Mouse (Mus musculus) hematopoietic stem cell, adult 5-6 weeks (primary cell): Measurements from ENCODE around the gene Arhgap44. TPM values are rescaled to one million over a fixed set of nuclear protein-coding genes. Genes with fewer than 3 reads are reported as not detected.

Source experiments
- ATAC-seq, 2 experiments: fragments of 125-278 bp in 1 of 2; replicated peaks in 1 of 2; 2 replicates each; pipeline ENCODE4 v1.8.0; 2016 to 2017; ENCODE audit warnings: inconsistent platforms in 2 of 2, mild to moderate bottlenecking in 2 of 2, moderate number of reproducible peaks in 2 of 2, low read depth in 1 of 2, moderate TSS enrichment in 1 of 2; ENCODE audit not compliant: low FRiP score in 2 of 2, poor library complexity in 2 of 2, severe bottlenecking in 2 of 2, insufficient read depth in 1 of 2, low TSS enrichment in 1 of 2
- total RNA-seq: library from RNA; stranded (forward); fragments of 172-1452, 232-1000 nt; gene quantifications from 2 replicates; pipeline ENCODE4 v1.2.3, GENCODE M21; 2017

Arhgap44 gene
- total RNA-seq, 1 experiment from 2014 or later, result not detected

DNA sequence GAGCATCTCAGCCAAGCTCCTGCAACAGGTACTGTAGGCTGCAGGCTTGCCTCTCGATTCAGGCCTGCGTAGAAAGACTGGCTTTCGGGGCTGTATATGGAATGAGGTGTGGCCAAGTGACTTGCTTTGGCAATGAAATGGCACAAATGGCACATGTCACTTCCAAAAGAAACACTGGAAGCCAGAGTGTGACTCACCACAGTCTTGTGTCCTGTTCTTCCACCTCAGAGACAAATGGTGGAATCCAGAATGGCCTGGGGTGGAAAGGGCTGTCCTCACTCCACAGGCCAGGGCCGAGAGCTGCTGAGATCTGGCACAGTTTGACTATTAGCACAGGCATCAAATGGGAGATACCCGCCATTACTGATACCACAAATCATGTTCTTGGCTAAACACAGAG is 9.8 kb downstream of the Arhgap44 start:
- no peak for ATAC-seq

DNA sequence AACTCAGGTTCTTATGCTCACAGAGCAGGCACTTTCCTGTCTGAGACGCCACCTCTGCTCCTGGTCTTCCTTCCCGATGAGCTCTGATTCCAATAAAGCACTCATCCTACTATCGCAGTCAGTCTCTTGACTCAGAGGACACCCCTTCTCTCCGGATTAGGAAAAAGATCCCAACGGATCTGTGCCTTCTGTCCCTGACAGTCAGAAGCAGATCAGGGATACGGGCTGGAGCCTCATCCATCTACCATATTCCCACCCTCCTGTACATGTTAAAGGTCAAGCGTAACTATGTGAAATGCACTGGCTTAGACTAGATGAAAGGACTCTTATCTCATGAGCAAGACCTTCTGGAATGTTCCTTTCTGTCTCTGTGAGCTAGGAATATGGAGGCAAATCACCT is 14.3 kb downstream of the Arhgap44 start:
- no peak for ATAC-seq

DNA sequence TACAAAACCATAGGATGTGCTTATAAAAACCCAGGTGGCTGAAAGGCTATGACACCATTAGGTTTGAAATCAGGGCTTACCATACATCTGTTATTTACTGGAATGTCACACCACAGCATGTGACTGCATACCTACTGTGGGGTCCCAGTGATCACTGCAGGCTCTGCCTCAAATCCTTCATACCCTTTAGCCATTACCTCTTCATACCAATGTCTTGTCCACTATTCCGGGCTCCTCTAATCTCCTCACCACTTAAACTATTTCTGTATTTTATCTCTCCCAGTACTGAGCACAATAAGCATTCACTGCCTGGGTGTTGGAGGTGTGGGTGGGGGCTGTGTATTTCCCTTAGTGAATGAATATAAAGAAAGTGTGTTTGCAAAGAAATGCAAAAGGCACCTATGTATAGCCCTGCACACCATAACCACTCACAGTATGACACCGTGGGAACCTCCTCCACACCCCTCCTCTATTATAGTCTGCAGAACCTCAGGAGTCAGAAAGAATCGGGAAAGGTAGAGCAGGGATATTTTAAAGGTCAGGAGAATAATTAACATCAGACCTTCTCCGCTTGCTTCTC is 19.8 kb downstream of the Arhgap44 start:
- no peak for ATAC-seq

DNA sequence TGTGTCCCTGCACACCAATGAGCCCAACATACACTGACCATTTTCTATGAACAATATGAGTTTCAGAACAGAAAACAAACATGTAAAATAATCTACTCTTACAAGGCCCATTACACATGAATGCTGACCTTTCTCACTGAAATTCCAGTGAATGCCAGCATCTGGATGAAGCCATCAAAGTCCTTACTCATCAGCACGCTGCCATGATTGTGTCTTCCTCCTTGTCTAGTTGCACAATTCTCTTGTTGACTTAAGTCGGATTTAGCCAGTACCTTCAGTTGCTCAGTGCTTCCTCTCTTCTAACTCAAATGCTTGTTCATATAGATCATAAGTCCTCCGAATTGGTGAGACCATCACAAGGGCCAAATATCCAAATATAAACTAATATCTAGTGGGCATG is 23.7 kb downstream of the Arhgap44 start:
- ATAC-seq, result no peak

DNA sequence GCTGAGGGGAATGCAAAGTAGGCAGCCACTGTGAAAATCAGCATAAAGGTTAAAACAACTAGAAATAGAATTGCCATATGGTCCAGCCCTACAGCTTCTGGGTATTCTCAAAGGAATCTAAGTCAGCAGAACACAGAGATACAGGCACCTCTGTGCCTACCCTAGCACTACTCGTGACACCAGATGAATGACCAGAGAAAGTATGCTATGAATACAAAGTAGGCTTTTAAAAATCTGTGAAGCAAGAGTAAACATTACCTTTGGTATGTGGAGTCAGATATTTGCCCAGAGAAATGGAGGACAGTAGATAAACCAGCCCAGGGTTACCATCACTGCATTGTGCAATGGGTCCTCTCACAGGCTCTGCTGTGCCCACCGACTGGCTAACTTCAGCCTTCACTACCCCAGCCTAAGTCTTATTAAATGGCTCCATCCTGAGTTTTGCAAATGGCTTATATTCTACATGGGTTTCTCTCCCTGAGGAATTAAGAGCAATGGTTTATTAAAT is 25.6 kb downstream of the Arhgap44 start:
- ATAC-seq, result no peak

DNA sequence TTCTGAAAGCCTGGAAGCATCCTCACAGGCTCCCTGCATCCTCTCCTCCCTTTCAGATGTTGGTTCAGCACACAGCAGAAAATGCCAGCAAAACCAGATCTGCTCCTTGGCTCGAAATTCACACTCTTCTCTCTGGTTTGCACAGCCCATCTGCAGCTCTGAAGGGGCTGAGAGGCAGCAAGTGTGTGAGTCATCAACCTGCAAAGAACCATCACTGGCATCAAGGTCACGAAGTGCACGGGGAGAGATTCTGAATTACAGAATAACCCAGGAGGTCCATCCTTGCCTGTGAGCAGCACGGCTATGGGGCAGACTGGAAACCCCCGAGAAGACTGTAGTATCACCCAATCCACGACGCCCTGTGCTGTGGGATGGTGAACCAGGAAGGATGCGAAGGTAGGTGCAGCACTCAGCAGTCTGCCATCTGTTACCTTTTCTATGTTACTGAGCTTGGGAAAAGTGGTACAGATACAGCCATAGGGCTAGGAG is 27.5 kb downstream of the Arhgap44 start:
- ATAC-seq, result no peak

DNA sequence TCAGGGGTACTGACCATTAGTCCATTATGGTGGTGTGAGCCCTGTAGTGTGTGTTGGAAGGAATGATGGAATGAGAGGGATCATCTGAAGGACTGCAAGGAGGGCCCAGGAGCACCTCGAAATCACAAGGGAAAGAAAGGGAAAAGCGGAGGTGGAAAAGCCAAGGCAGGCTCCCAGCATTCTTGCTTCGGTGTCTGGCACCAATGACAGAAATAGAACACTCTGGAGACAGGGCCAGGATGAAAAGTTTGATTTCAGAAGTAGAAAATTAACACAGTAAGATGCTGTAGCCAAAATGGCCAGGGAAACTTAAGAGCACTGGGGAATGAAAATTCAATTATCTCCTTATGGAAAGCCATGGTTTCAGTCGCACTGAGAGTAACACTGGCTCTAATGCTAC is 29.1 kb downstream of the Arhgap44 start:
- ATAC-seq, result no peak

DNA sequence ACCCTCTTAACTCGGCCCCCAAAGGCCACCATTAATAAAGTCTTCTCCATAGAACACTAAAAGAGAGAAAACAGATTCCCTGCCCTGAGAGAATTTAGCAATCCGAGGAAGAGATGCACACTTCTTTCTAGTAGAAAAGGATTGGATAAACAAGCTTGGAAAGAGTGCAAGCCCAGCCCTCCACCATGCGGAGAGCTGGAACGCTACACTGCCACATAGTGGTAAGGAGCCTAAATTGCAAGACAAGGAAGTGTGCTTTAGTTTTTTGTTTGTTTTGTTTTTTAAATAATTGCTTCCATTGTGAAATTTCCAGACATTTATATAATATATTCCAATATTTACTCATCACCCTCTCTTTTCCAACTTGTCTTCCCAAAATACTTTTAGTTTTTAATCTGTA is 33.7 kb downstream of the Arhgap44 start:
- no peak for ATAC-seq

DNA sequence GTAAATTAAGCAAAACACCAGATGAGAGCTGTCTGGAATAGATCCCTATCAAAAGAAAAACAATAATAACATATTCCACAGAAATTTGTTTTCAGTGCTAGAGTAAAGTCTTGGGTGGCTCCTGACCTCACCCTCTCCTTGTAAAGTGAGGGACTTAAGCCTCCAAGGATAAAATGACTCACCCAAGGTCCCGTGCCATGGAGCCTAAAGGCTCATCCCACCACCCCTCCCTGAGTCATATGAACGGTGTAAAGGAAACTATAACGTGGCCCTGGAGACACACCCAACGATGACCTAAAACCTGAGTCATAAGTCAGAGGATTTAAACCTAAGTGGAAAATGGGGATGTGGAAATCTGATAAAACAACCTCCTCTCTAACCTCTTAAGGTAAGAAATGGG is 34.1 kb downstream of the Arhgap44 start:
- ATAC-seq, result no peak

DNA sequence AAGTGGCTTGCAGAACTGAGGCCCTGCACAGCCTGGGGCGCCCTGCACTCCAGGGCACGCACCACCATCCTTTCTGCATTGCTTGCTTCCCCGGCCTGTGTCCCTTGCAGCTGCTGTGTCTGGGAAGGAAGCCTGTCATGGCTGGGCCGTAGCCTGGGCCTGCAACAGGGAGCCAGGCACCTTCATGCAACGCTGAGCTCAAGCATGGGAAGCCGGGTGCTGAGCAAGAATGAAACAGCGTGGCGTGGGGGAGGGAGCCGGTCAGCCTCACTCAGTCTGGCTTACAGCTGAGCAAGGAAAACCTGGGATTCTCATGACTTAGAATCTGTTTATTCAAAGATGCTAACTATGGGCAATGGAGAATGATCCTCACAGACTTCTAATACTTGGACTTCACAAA is 36.2 kb downstream of the Arhgap44 start:
- no peak for ATAC-seq

DNA sequence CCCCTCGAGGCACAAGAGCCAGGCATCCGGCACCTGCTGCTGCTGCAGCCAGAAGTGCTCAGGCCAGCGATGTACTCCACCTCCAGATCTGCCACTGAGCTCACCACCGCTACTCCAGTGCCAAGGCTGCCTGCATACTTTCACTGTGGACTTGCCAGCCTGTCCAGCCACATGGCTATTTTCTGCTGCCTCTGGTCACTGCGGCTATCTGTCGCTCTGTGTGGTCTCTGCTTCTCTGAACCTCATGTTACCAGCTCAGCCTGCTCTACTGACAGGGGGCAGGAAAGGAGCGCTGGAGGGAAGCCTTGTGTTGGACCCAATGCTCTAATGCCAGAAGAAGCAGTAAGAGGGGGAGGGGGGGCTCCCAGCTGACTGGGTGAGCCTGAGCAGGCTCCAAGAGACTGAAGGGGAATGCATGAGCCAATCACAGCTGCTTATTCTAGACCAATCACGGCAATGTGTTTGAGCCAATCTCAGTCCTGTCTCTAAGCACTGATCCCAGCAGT is 37.8 kb downstream of the Arhgap44 start:
- no peak for ATAC-seq

DNA sequence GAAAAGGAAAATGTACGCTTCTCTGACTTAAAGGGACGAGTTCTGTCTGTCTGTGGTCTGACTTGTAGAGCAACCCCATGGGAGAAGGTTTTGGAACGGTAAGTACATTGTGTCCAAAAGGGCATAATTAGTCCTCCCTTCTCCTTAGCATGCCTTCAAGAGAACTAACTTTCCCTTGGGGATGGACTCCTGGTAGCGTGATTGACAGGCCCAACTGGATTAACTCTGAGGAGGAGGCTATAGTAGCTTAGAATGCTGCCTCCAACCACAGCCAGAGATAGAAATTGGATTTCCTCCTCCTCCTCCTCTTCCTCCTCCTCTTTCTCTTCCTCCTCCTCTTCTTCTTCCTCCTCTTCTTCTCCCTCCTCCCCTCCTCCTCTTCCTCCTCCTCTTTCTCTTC is 42.5 kb downstream of the Arhgap44 start:
- ATAC-seq, result no peak

DNA sequence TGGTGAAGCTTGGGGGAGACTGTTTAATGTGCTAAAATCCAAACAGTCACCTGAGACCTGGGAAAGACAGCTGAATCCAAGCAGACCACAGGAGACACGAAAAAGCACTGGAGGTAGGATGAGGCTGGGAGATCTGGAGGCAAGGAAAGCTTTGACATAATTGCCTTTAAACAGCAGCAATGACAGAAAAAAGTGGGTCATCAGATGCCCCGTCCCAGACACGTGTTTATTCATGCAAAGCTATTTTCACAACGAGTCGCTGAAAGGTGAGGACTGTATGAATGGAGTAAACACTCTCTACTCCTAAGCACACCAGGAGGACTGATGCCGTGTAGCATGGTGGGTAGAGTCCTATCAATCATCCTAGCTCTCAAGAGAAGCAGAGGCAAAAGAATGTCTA is 47.0 kb downstream of the Arhgap44 start:
- ATAC-seq, result no peak

DNA sequence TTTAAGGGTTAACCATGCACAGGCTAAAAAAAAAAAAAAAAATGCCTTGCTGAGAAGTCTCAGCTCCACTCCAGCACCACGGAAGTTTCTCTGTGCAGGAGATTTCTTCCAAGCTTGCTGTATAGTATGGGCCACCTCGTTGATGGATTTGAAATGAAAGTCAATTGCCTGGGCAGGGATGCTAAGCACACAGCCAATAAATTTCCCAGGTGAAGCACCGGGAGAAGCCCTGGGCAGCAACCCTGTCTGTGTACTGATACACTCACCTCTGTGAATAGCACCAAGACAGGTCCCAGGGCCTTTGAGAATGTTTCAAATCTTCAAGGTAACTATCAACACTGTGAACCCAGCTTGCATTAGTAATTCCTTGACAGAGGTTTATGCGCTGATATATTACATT is 50.7 kb downstream of the Arhgap44 start:
- 0 out of 4 replicates have a peak, but pooled peaks of 1 of the 2 experiments have one; percentile 27 for ATAC-seq

DNA sequence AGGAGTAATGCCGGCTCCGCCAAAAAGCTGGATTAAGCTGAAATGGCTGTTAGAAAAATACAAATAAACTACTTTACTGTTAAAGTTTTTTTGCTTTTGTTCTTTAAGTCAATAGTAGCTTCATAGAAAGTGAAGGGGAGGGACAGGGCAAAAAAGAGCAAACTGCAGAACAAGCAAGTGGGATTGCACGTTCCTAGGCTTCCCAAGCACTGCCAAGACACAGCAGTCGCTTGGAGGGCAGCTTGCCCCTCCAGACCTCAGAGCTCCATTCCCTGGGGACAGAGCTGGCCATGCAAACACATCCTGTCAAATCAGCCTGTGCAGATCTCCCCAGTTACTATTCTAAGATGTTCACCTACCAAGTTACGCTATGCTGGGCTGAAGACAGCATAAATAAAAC is 51.1 kb downstream of the Arhgap44 start:
- ATAC-seq, result no peak

DNA sequence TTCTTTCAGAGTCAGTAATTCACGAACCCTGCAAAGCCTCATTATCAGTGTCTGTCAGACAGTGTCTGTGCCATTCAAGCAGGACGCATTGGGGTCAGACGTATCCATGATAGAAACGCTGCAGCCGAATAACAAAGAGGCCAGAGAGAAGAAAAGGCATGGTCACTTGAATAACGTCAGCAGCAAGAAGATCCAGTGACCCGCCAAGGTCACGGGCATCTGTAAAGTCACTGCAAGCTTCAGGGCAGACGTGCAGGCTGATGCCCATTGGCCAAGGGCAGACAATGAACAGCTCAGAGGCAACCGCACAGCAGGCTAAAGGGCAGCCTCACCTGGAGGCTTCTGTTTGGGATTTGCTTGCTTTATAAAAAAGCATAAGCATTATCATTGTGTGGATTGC is 52.7 kb downstream of the Arhgap44 start:
- no peak for ATAC-seq

DNA sequence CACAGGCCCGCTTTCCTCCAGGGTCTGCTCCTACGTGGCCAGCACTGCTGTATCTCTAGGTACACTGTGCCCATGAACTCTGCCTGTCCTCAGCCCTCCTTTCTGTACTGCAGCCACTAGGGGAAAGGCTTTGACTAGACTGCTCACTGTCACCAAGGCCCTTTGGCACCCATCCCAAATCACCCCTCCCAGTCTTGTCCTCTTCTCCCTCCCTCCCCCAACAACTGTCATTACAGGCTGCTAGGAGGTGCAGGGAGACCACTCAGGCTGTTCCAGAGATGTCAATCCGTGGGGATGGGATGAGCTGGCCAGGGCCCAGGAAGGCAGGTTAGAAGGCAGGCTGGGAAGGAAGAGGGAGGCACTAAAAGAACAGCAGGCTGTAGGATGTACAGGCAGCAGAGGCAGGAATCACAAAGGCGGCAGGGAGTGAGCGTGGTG is 55.0 kb downstream of the Arhgap44 start:
- no peak for ATAC-seq

DNA sequence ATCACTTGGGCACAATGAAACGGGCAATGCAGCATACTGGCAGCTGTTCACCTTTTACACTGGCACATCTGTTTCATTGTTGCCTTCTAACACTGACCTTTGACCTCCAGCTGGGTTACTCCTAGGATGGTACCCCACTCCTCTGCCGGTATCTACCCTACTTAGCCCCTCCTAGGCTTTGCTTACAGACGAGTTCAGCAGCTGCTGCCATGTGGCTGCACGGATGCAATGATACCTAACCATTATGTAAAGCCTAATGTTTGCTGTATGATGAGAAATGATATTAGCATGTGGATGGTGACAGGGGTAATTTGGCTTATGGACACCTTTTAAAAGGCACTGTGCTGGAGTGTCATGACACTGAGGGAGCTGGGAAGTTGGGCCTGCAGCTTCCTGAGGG is 55.6 kb downstream of the Arhgap44 start:
- no peak for ATAC-seq

DNA sequence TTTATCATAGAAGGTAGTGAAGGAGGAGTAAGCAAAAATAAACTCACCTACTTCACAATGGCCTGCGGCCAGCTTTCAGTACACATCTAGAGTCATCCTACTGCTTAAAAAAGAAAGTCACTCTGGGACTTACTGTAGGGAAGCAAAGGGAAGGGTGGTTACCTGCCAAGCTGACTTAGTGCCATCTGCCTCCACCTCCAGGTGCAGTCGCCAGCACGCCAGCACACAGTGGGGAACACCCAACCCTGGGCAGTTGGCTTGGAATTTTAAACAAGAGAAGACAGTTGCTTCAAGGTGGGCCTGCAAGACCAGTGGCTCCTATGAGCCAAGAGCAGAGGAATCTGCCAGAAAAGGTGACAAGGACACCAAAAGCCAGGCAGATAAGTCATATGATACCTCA is 58.7 kb downstream of the Arhgap44 start:
- no peak for ATAC-seq
